Mouse (Mus musculus) heart, embryonic 15.5 days (tissue): ENCODE measurements at regions not wholly inside any gene's neighbourhood (a gene's known extent, or its start where the extent isn't known, plus 50 kb on each side); places are given as distances from the start of the nearest gene placed in this dataset.

Experiments used
- ATAC-seq: fragments of 200-750 bp; cut with Nextera tagmentation; replicated peaks from 2 replicates; pipeline ENCODE4 v1.8.0; 2017; ENCODE audit warnings: low read depth, moderate TSS enrichment; ENCODE audit not compliant: insufficient number of reproducible peaks, insufficient read depth, low FRiP score
- H3K27ac ChIP-seq: fragments of 300-500 bp; sonication (generic); 2 replicates; pipeline ENCODE4 v1.5.1; 2015; ENCODE audit warnings: mild to moderate bottlenecking, inconsistent platforms
- H3K27me3 ChIP-seq: fragments of 300-500 bp; sonication (generic); 2 replicates; pipeline ENCODE4 v1.6.1; 2015; ENCODE audit warnings: inconsistent platforms
- H3K36me3 ChIP-seq: fragments of 300-500 bp; sonication (generic); 2 replicates; pipeline ENCODE4 v1.6.1; 2015; ENCODE audit warnings: mild to moderate bottlenecking, inconsistent platforms
- H3K4me1 ChIP-seq: fragments of 300-500 bp; sonication (generic); replicated peaks from 2 replicates; pipeline ENCODE4 v1.6.1; 2015; ENCODE audit warnings: inconsistent platforms
- H3K4me2 ChIP-seq: fragments of 300-500 bp; sonication (generic); 2 replicates; pipeline ENCODE4 v1.6.1; 2015; ENCODE audit warnings: inconsistent platforms, mild to moderate bottlenecking, moderate library complexity
- H3K4me3 ChIP-seq: fragments of 300-500 bp; sonication (generic); 2 replicates; pipeline ENCODE4 v1.5.1; 2015; ENCODE audit warnings: mild to moderate bottlenecking, inconsistent platforms
- H3K9ac ChIP-seq: fragments of 300-500 bp; sonication (generic); 2 replicates; pipeline ENCODE4 v1.6.1; 2015; ENCODE audit warnings: mild to moderate bottlenecking, inconsistent platforms
- H3K9me3 ChIP-seq: fragments of 300-500 bp; sonication (generic); replicated peaks from 2 replicates; pipeline ENCODE4 v1.6.1; 2016; ENCODE audit warnings: inconsistent platforms
- WGBS: fragments of 180-500 bp; shearing (Covaris S2); methylation state at CpG from one replicate; pipeline ENCODE4 v1.1.7; 2015; ENCODE audit warnings: mixed read lengths; 5-methylcytosine and 5-hydroxymethylcytosine counted together

GRCm38 (mm10) chr2:12049972-12050371 is 251.8 kb downstream of the Itga8 start:
- no peaks in the 10 kb centered on the region for H3K27me3 ChIP-seq
- ATAC-seq: no peak
- H3K4me1 ChIP-seq: peaks cover 12% of the 10 kb centered on the region; the same call in 1 of the 2 replicates
- no peaks in the 10 kb centered on the region for H3K9me3 ChIP-seq
- H3K36me3 ChIP-seq: no peaks in the 10 kb centered on the region
- H3K27ac ChIP-seq: no peak overlapping the region
- no peak overlapping the region for H3K4me2 ChIP-seq
- H3K4me3 ChIP-seq: no peak overlapping the region
- H3K9ac ChIP-seq: no peak overlapping the region

- H3K36me3 ChIP-seq: no peaks in the 10 kb centered on the region
- 46% methylated on average over 8 of the region's 8 CpGs for WGBS
- no peak overlapping the region for H3K4me3 ChIP-seq
- H3K4me1 ChIP-seq: peaks cover 12% of the 10 kb centered on the region; the same call in 1 of the 2 replicates
- H3K9ac ChIP-seq: no peak overlapping the region
- no peak for ATAC-seq
- H3K27ac ChIP-seq: peak overlapping the region; percentile 60
- no peaks in the 10 kb centered on the region for H3K9me3 ChIP-seq
- H3K27me3 ChIP-seq: no peaks in the 10 kb centered on the region
- no peak overlapping the region for H3K4me2 ChIP-seq
These were observed 248.1 kb downstream of the Itga8 start for GRCm38 (mm10) chr2:12053404-12054164.

GRCm38 (mm10) chr2:12054165-12054500 is 247.6 kb downstream of the Itga8 start:
- Histone ChIP-seq H3K9ac (no peak overlapping the region), H3K4me3 (no peak overlapping the region), H3K4me1 (peaks cover 11% of the 10 kb centered on the region; the same call in 1 of the 2 replicates), H3K36me3 (no peaks in the 10 kb centered on the region), H3K27ac (peak overlapping the region; percentile 60; the same call in 1 of the 2 replicates), H3K4me2 (no peak overlapping the region), H3K9me3 (no peaks in the 10 kb centered on the region), H3K27me3 (no peaks in the 10 kb centered on the region)
- WGBS: 44% methylated on average over 3 of the region's 3 CpGs
- no peak for ATAC-seq
